Mouse (Mus musculus) lung, embryonic 16.5 days (tissue): ENCODE results near the gene Foxi1. TPM values are rescaled to one million over a fixed set of nuclear protein-coding genes. Genes with fewer than 3 reads are reported as not detected.
A peak's percentile ranks its signal among the peaks of the same experiment; 100 is the strongest.

ENCODE experiments used
- ATAC-seq: fragments of 200-750 bp; cut with Nextera tagmentation; 2 replicates; pipeline ENCODE4 v1.8.0; 2017; ENCODE audit warnings: low read depth, mild to moderate bottlenecking, moderate library complexity
- H3K27ac ChIP-seq: fragments of 300-500 bp; sonication (generic); 2 replicates; pipeline ENCODE4 v1.5.1; 2014; ENCODE audit warnings: mild to moderate bottlenecking, control low read depth, low read length
- H3K27me3 ChIP-seq: fragments of 300-500 bp; sonication (generic); 2 replicates; pipeline ENCODE4 v1.6.1; 2014; ENCODE audit warnings: low read depth, low read length, mixed read lengths; ENCODE audit not compliant: control insufficient read depth, insufficient read depth
- H3K36me3 ChIP-seq: fragments of 300-500 bp; sonication (generic); 2 replicates; pipeline ENCODE4 v1.6.1; 2014; ENCODE audit warnings: low read length; ENCODE audit not compliant: control insufficient read depth, insufficient read depth
- H3K4me1 ChIP-seq: fragments of 300-500 bp; sonication (generic); replicated peaks from 2 replicates; pipeline ENCODE4 v1.6.1; 2014; ENCODE audit warnings: low read length, mixed read lengths; ENCODE audit not compliant: control insufficient read depth, insufficient read depth
- H3K4me2 ChIP-seq: fragments of 300-500 bp; sonication (generic); 2 replicates; pipeline ENCODE4 v1.6.1; 2014; ENCODE audit warnings: low read depth, low read length, control low read depth
- H3K4me3 ChIP-seq: fragments of 300-500 bp; sonication (generic); 2 replicates; pipeline ENCODE4 v1.5.1; 2014; ENCODE audit warnings: mild to moderate bottlenecking, low read length, control low read depth
- H3K9ac ChIP-seq: fragments of 300-500 bp; sonication (generic); 2 replicates; pipeline ENCODE4 v1.6.1; 2014; ENCODE audit warnings: low read length, control low read depth
- H3K9me3 ChIP-seq: fragments of 300-500 bp; sonication (generic); 2 replicates; pipeline ENCODE4 v1.6.1; 2016; ENCODE audit warnings: low read length; ENCODE audit not compliant: control insufficient read depth
- WGBS: fragments of 180-500 bp; shearing (Covaris S2); extraction: QIAGEN DNeasy Blood & Tissue Kit; methylation state at CpG from one replicate; pipeline ENCODE4 v1.1.7; 2014; 5-methylcytosine and 5-hydroxymethylcytosine counted together
- polyA plus RNA-seq: library from polyadenylated mRNA; unstranded; fragments of >200 nt; fragmentation: Nextera tagmentation; extraction: Ambion mirVana; gene quantifications from 2 replicates; pipeline ENCODE4 v1.2.1, GENCODE M21; 2015

The Foxi1 gene
- polyA plus RNA-seq, 1 experiment from 2014 or later: not detected

- ATAC-seq: no peak
- no peaks in the 10 kb centered on the region for H3K36me3 ChIP-seq
- H3K4me1 ChIP-seq: peaks cover 15% of the 10 kb centered on the region
- no peak overlapping the region for H3K9ac ChIP-seq
- no peaks in the 10 kb centered on the region for H3K27me3 ChIP-seq
- H3K4me3 ChIP-seq: no peak overlapping the region
- no peak overlapping the region for H3K27ac ChIP-seq
- no peak overlapping the region for H3K4me2 ChIP-seq
- H3K9me3 ChIP-seq: no peaks in the 10 kb centered on the region
- WGBS: 81% methylated on average over 1 of the region's 1 CpGs
These were observed 36.7 kb downstream of the Foxi1 start for GRCm38 (mm10) chr11:34171221-34171620.

GRCm38 (mm10) chr11:34169464-34169894 is 38.4 kb downstream of the Foxi1 start:
- Histone ChIP-seq H3K27me3 (no peaks in the 10 kb centered on the region), H3K4me2 (no peak overlapping the region), H3K4me3 (no peak overlapping the region), H3K36me3 (no peaks in the 10 kb centered on the region), H3K4me1 (peaks cover 15% of the 10 kb centered on the region), H3K9ac (no peak overlapping the region), H3K9me3 (no peaks in the 10 kb centered on the region), H3K27ac (peak overlapping the region; percentile 65)
- 11% methylated on average over 5 of the region's 5 CpGs for WGBS
- peak; percentile 74 for ATAC-seq

- ATAC-seq: peak; percentile 76
- Histone ChIP-seq H3K36me3 (no peaks in the 10 kb centered on the region), H3K4me3 (no peak overlapping the region), H3K27ac (peak overlapping the region; percentile 70), H3K4me2 (no peak overlapping the region), H3K27me3 (no peaks in the 10 kb centered on the region), H3K9ac (no peak overlapping the region), H3K4me1 (peaks cover 15% of the 10 kb centered on the region), H3K9me3 (peaks cover 4% of the 10 kb centered on the region; the same call in 1 of the 2 replicates)
- 58% methylated on average over 4 of the region's 4 CpGs for WGBS
These were observed 41.5 kb downstream of the Foxi1 start for GRCm38 (mm10) chr11:34166392-34166791.

GRCm38 (mm10) chr11:34165278-34165677 is 42.6 kb downstream of the Foxi1 start:
- no peak overlapping the region for H3K27ac ChIP-seq
- H3K4me1 ChIP-seq: peaks cover 14% of the 10 kb centered on the region
- no peak overlapping the region for H3K9ac ChIP-seq
- peaks cover 6% of the 10 kb centered on the region; the same call in 1 of the 2 replicates for H3K9me3 ChIP-seq
- no peaks in the 10 kb centered on the region for H3K36me3 ChIP-seq
- 93% methylated on average over 11 of the region's 11 CpGs for WGBS
- H3K27me3 ChIP-seq: no peaks in the 10 kb centered on the region
- H3K4me2 ChIP-seq: no peak overlapping the region
- no peak for ATAC-seq
- no peak overlapping the region for H3K4me3 ChIP-seq

GRCm38 (mm10) chr11:34158916-34159315 is 49.0 kb downstream of the Foxi1 start:
- H3K27ac ChIP-seq: no peak overlapping the region
- no peaks in the 10 kb centered on the region for H3K4me1 ChIP-seq
- H3K27me3 ChIP-seq: no peaks in the 10 kb centered on the region
- H3K4me2 ChIP-seq: no peak overlapping the region
- no peaks in the 10 kb centered on the region for H3K36me3 ChIP-seq
- WGBS: 76% methylated on average over 9 of the region's 9 CpGs
- peaks cover 6% of the 10 kb centered on the region; the same call in 1 of the 2 replicates for H3K9me3 ChIP-seq
- ATAC-seq: no peak
- no peak overlapping the region for H3K4me3 ChIP-seq
- no peak overlapping the region for H3K9ac ChIP-seq

- Histone ChIP-seq H3K36me3 (no peaks in the 10 kb centered on the region), H3K9me3 (no peaks in the 10 kb centered on the region), H3K4me2 (no peak overlapping the region), H3K27ac (no peak overlapping the region), H3K9ac (no peak overlapping the region), H3K4me3 (no peak overlapping the region), H3K27me3 (no peaks in the 10 kb centered on the region), H3K4me1 (no peaks in the 10 kb centered on the region)
- WGBS: 69% methylated on average over 7 of the region's 7 CpGs
- ATAC-seq: 0 out of 2 replicates have a peak, but pooled peaks have one; percentile 15
These were observed 52.7 kb downstream of the Foxi1 start for GRCm38 (mm10) chr11:34155235-34155634.

Other genes starting within 250 kb of the Foxi1 start
- 1.3 and 1.5 TPM in 2 replicates for gene Kcnmb1, start 245.1 kb downstream of the Foxi1 start, polyA plus RNA-seq
- 0.68 and 0.75 TPM in 2 replicates for gene Kcnip1, start 214.9 kb downstream of the Foxi1 start, polyA plus RNA-seq
- gene Lcp2, start 161.2 kb downstream of the Foxi1 start, polyA plus RNA-seq: 4.2 and 5.3 TPM in 2 replicates
- gene 4930469K13Rik, start 109.5 kb downstream of the Foxi1 start, polyA plus RNA-seq: not detected in 2 replicates
- 0.21 TPM in 1 of 2 replicates, not detected in the other for gene Fam196b, start 106.7 kb upstream of the Foxi1 start, polyA plus RNA-seq